9 mouse cellular contexts compared by ENCODE assay signal in the genomic region with DNA sequence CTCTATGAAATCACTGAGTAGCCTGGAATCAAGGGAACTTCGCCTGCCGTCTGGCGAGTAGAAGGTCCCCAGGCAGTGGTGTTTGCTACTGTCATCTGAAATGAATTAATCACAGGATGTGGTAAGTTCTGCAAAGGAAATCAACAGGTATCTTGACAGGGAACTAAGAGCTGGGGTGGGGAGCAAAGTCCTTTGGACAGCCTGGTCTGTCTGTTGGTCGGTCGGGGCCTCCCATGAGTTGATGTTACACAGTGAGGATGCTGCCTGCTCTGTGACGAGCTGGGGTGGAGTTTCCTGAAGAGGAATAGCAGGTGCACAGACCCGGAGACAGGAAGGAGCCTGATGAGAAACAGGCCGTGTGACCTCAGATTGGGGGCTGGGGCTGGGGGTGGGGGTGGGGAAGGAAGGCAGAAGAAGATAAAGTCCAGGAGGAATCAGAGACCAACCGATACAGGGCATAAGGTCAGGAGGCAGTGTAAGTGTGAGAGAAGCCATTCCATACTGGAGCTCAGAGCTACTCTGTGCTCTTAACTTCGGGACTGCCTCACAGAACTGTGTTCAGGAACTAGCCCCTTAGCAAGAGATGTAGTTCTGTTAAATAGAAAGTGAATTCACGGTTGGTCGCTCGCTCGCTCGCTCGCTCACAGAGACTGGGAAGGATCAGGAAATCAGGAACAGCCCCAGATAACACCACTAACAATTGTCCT.
DNase-seq lines count a peak whose midpoint lies in the region; ATAC-seq and TF ChIP-seq lines count a peak whose summit lies in the region.
"Had no signal": no experiment of that assay in that cellular context is flagged by ENCODE, and none has a peak within 500 bp of the region (broad histone marks: within the 10 kb centered on the region; RNA-seq: fewer than 3 reads in every experiment).

No protein-coding gene starts in this region.

- H3K4me2 ChIP-seq in intestine, embryonic 14.5 days (ENCODE audit: low read length), result peak overlapping the region; percentile 16; the same call in 1 of the 2 replicates
- no peak overlapping the region for H3K4me2 ChIP-seq in lung, embryonic 16.5 days (ENCODE audit: low read depth, low read length)
- no peak overlapping the region for H3K4me2 ChIP-seq in stomach, postnatal 0 days (replicated peaks; ENCODE audit: low read depth)
- H3K4me2 ChIP-seq in midbrain, embryonic 11.5 days, result no peak overlapping the region

- peak; percentile 86 for DNase-seq in CD4-positive, CD25-positive, alpha-beta regulatory T cell, adult 2 months (ENCODE audit: low read depth, low spot score)
- DNase-seq in embryo, embryonic 9.5 days (ENCODE audit: extremely low spot score), result peak; percentile 37
- peak; percentile 61 for DNase-seq in intestine, embryonic 14.5 days (ENCODE audit: low spot score)
- DNase-seq in stomach, postnatal 0 days (ENCODE audit: low spot score), result peak; percentile 28
- DNase-seq in midbrain, embryonic 11.5 days (ENCODE audit: low spot score, missing footprints), result no peak
- no peak for DNase-seq in frontal cortex, postnatal 10 days (ENCODE audit: low spot score in 2 of 2)
- DNase-seq in ovary, postnatal 36 days (ENCODE audit: low spot score), result no peak

- no peak for TF ChIP-seq EP300 in stomach, postnatal 0 days (optimal IDR thresholded peaks at IDR 0.05)

- H3K4me3 ChIP-seq in intestine, embryonic 14.5 days (ENCODE audit: low read depth, low read length), result no peak overlapping the region
- no peak overlapping the region for H3K4me3 ChIP-seq in lung, embryonic 16.5 days (ENCODE audit: low read length)
- no peak overlapping the region for H3K4me3 ChIP-seq in stomach, postnatal 0 days (ENCODE audit: low read depth, low read length)
- H3K4me3 ChIP-seq in midbrain, embryonic 11.5 days (ENCODE audit: low read depth, low read length), result no peak overlapping the region

- H3K4me1 ChIP-seq in intestine, embryonic 14.5 days (replicated peaks; ENCODE audit: control insufficient read depth, insufficient read depth, low read length), result peaks cover 23% of the 10 kb centered on the region
- H3K4me1 ChIP-seq in lung, embryonic 16.5 days (replicated peaks; ENCODE audit: control insufficient read depth, insufficient read depth, low read length), result peaks cover 6% of the 10 kb centered on the region
- 0 out of 2 replicates have a peak, but pooled peaks cover 5% of the 10 kb centered on the region for H3K4me1 ChIP-seq in stomach, postnatal 0 days (replicated peaks; ENCODE audit: control insufficient read depth, insufficient read depth)
- peaks cover 4% of the 10 kb centered on the region; the same call in 1 of the 2 replicates for H3K4me1 ChIP-seq in midbrain, embryonic 11.5 days (ENCODE audit: control insufficient read depth, insufficient read depth, low read length)

- no peak overlapping the region for H3K9ac ChIP-seq in intestine, embryonic 14.5 days (ENCODE audit: low read length)
- no peak overlapping the region for H3K9ac ChIP-seq in lung, embryonic 16.5 days (ENCODE audit: low read length)
- no peak overlapping the region for H3K9ac ChIP-seq in stomach, postnatal 0 days (ENCODE audit: low read length)
- H3K9ac ChIP-seq in midbrain, embryonic 11.5 days (ENCODE audit: low read length), result no peak overlapping the region

- H3K27ac ChIP-seq in intestine, embryonic 14.5 days (ENCODE audit: low read depth), result peak overlapping the region; percentile 80
- H3K27ac ChIP-seq in lung, embryonic 16.5 days (ENCODE audit: low read length), result peak overlapping the region; percentile 78
- peak overlapping the region; percentile 70 for H3K27ac ChIP-seq in stomach, postnatal 0 days (replicated peaks)
- H3K27ac ChIP-seq in midbrain, embryonic 11.5 days (ENCODE audit: low read depth, low read length), result no peak overlapping the region
- H3K27ac ChIP-seq: macrophage had no signal

- no peak for TF ChIP-seq CTCF in stomach, postnatal 0 days (IDR thresholded peaks at IDR 0.05; ENCODE audit: low read depth)

- H3K27me3 ChIP-seq in intestine, embryonic 14.5 days (replicated peaks; ENCODE audit: control insufficient read depth, insufficient read depth, low read length), result no peaks in the 10 kb centered on the region
- H3K27me3 ChIP-seq in lung, embryonic 16.5 days (ENCODE audit: control insufficient read depth, insufficient read depth, low read depth, low read length), result no peaks in the 10 kb centered on the region
- H3K27me3 ChIP-seq in stomach, postnatal 0 days (ENCODE audit: control insufficient read depth, insufficient read depth, low read length), result no peaks in the 10 kb centered on the region
- no peaks in the 10 kb centered on the region for H3K27me3 ChIP-seq in midbrain, embryonic 11.5 days (ENCODE audit: control insufficient read depth, insufficient read depth, low read length)

- peak; percentile 55 for ATAC-seq in intestine, embryonic 14.5 days (replicated peaks; ENCODE audit: low FRiP score, low TSS enrichment, low read depth)
- peak; percentile 55 for ATAC-seq in lung, embryonic 16.5 days (ENCODE audit: low read depth)
- peak; percentile 75 for ATAC-seq in stomach, postnatal 0 days (ENCODE audit: low FRiP score, low TSS enrichment)
- ATAC-seq in midbrain, embryonic 11.5 days (ENCODE audit: low FRiP score), result no peak

- H3K36me3 ChIP-seq in intestine, embryonic 14.5 days (ENCODE audit: control insufficient read depth, insufficient read depth, low read length), result no peaks in the 10 kb centered on the region
- no peaks in the 10 kb centered on the region for H3K36me3 ChIP-seq in lung, embryonic 16.5 days (ENCODE audit: control insufficient read depth, insufficient read depth, low read length)
- H3K36me3 ChIP-seq in stomach, postnatal 0 days (ENCODE audit: control insufficient read depth, insufficient read depth, low read length), result no peaks in the 10 kb centered on the region; the same call in 1 of the 2 replicates
- no peaks in the 10 kb centered on the region for H3K36me3 ChIP-seq in midbrain, embryonic 11.5 days (ENCODE audit: control insufficient read depth, insufficient read depth, low read length)

- H3K9me3 ChIP-seq in intestine, embryonic 14.5 days (ENCODE audit: control insufficient read depth, low read length), result no peaks in the 10 kb centered on the region
- no peaks in the 10 kb centered on the region for H3K9me3 ChIP-seq in lung, embryonic 16.5 days (ENCODE audit: control insufficient read depth, low read length)
- no peaks in the 10 kb centered on the region for H3K9me3 ChIP-seq in stomach, postnatal 0 days (ENCODE audit: control insufficient read depth, low read length)
- no peaks in the 10 kb centered on the region for H3K9me3 ChIP-seq in midbrain, embryonic 11.5 days (ENCODE audit: control insufficient read depth, low read length)

- WGBS in intestine, embryonic 14.5 days, result 22% methylated on average over 16 of the region's 16 CpGs
- 34% methylated on average over 16 of the region's 16 CpGs for WGBS in lung, embryonic 16.5 days
- 57% methylated on average over 16 of the region's 16 CpGs for WGBS in stomach, postnatal 0 days
- WGBS in midbrain, embryonic 11.5 days, result 53% methylated on average over 16 of the region's 16 CpGs

Comparison
In these comparisons a context has a peak if more than half of its experiments do, and no peak if none do; other contexts are left out.
1. DNase-seq: peak in CD4-positive, CD25-positive, alpha-beta regulatory T cell, adult 2 months (single experiment), embryo, embryonic 9.5 days (single experiment), intestine, embryonic 14.5 days (single experiment) and stomach, postnatal 0 days (single experiment); none in midbrain, embryonic 11.5 days (single experiment), frontal cortex, postnatal 10 days (0 of 2) and ovary, postnatal 36 days (single experiment).